Mouse (Mus musculus) testis, adult 2 months (tissue): ENCODE results near the gene Upp2. TPM values are rescaled to one million over a fixed set of nuclear protein-coding genes. Genes with fewer than 3 reads are reported as not detected.

Experiments
- H3K27ac ChIP-seq: fragments of 200-500 bp; 2 replicates; pipeline ENCODE4 v1.5.1; 2012; ENCODE audit warnings: low read depth, low read length; ENCODE audit not compliant: control insufficient read depth, insufficient read depth
- H3K27me3 ChIP-seq: fragments of 200-500 bp; 2 replicates; pipeline ENCODE4 v1.6.1; 2012; ENCODE audit warnings: mild to moderate bottlenecking, low read length, moderate library complexity; ENCODE audit not compliant: control insufficient read depth, insufficient read depth
- H3K36me3 ChIP-seq: fragments of 200-500 bp; 2 replicates; pipeline ENCODE4 v1.6.1; 2012; ENCODE audit warnings: mild to moderate bottlenecking, low read length; ENCODE audit not compliant: control insufficient read depth, insufficient read depth
- H3K4me1 ChIP-seq: fragments of 200-500 bp; 2 replicates; pipeline ENCODE4 v1.6.1; 2012; ENCODE audit warnings: low read length; ENCODE audit not compliant: control insufficient read depth, insufficient read depth
- H3K4me3 ChIP-seq: fragments of 200-500 bp; 2 replicates; pipeline ENCODE4 v1.5.1; 2012; ENCODE audit warnings: low read depth, mild to moderate bottlenecking, low read length, moderate library complexity, mixed read lengths; ENCODE audit not compliant: control insufficient read depth
- CTCF ChIP-seq: fragments of 200-500 bp; IDR thresholded peaks from 2 replicates; pipeline ENCODE4 v1.5.1; 2012; ENCODE audit warnings: low read depth, mild to moderate bottlenecking, inconsistent platforms, low read length, moderate library complexity; ENCODE audit not compliant: control insufficient read depth, insufficient read depth, insufficient replicate concordance
- POLR2A ChIP-seq: fragments of 200-500 bp; IDR thresholded peaks from 2 replicates; pipeline ENCODE4 v1.6.1; 2012; ENCODE audit warnings: low read depth, mild to moderate bottlenecking, inconsistent platforms, low read length, moderate library complexity; ENCODE audit not compliant: control insufficient read depth
- polyA plus RNA-seq: library from polyadenylated mRNA; depleted of rRNA; stranded (reverse); fragments of >200 nt; gene quantifications from 2 replicates; pipeline ENCODE4 v1.2.3, GENCODE M21; 2012; rRNA removed

Upp2 gene
- 6.6 and 7.0 TPM in 2 replicates for polyA plus RNA-seq

DNA sequence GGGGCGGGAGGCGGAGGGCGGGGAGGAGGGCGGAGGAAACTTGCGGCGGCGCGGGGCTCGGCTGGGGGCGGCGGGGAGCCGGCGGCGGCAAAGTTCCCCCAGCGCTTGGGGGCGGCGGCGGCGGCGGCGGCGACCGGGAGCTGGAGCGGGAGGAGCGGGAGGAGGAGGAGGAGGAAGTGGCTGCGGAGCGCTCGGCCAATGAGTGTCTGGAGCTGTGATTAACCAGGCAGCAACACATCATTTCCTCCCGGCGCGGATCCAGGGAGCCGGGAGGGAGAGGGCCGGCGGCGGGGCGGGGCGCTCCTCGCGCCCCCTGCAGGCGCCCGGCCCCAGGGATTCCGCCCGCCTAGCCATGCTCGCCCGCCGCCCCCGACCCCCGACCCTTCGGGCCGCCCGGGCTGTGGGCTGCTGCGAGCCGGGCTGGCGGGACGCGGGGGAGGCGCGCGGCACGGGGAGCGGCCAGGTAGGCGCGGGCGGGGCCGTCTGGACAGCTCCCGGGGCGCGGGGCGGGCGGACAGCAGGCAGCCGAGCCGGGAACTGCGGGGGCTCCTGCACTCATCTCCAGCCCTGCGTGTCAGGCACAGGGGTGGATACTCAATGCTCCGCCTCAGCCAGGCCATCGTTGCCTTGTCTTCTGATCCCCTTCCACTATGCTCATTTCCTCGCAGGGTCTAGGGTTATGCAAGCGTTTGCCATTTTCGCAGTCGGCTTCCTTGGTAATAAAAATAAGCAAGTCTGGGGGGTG is at the start of gene Upp2, which contains the start of gene Acvr1:
Gene Upp2 (plus strand): TSS at position 233 of the 745 bp plus-strand sequence.
Gene Acvr1 (minus strand): TSS at position 92 of the 745 bp plus-strand sequence.
- peak within 1 kb of the TSS; percentile 86 for H3K4me3 ChIP-seq
- H3K4me1 ChIP-seq = no peaks in the 10 kb centered on the region; the same call in none of the 2 replicates
- H3K27me3 ChIP-seq = no peaks in the 10 kb centered on the region; the same call in 1 of the 2 replicates
- H3K27ac ChIP-seq = peak within 1 kb of the TSS; percentile 54
- H3K36me3 ChIP-seq = no peaks in the 10 kb centered on the region
- TF ChIP-seq POLR2A (no peak), CTCF (no peak)

DNA sequence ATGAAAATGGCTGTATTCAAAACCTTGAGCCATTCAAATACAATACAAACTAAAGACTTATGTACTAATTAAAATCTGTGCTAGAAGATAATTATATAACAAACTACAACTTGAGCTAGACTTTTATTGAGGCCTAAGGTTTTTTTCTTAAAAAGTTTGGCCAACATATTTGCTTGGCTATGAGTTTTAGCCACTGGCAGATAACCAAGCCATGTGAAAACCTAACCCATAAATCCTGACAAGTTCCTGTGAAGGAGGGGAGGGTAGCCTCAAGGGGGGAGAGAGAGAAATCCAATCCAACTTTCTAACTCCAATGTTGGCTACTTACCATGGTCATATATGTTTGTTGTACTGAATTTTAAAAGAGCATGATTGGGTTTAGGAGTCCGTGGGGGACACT is 48.6 kb upstream of the Upp2 start:
- Histone ChIP-seq H3K27me3 (no peaks in the 10 kb centered on the region), H3K36me3 (no peaks in the 10 kb centered on the region), H3K27ac (no peak overlapping the region), H3K4me1 (peaks cover 3% of the 10 kb centered on the region; the same call in 1 of the 2 replicates), H3K4me3 (no peak overlapping the region)
- TF ChIP-seq POLR2A (no peak), CTCF (no peak)

DNA sequence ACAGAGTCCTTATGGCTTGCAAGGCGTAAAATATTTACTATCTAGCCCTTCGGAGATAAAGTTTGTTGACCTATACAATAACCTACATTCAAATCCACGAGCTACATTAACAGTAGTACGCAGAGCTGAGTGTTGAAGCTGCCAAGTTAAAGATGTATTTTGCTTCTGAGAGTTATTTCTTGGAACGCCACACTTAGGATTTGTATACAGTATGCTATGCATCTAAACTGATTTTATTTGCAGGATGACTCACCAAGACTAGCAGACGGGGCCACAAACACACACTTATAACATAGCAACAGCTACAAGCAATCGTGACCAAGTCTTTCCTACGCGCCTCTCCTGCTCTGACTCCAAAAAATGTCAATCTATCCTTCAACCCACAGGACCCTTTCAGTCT is 46.4 kb upstream of the Upp2 start:
- Histone ChIP-seq H3K27me3 (no peaks in the 10 kb centered on the region), H3K4me1 (peaks cover 3% of the 10 kb centered on the region; the same call in 1 of the 2 replicates), H3K27ac (no peak overlapping the region), H3K4me3 (no peak overlapping the region), H3K36me3 (no peaks in the 10 kb centered on the region)
- no peak for TF ChIP-seq CTCF
- TF ChIP-seq POLR2A = no peak

DNA sequence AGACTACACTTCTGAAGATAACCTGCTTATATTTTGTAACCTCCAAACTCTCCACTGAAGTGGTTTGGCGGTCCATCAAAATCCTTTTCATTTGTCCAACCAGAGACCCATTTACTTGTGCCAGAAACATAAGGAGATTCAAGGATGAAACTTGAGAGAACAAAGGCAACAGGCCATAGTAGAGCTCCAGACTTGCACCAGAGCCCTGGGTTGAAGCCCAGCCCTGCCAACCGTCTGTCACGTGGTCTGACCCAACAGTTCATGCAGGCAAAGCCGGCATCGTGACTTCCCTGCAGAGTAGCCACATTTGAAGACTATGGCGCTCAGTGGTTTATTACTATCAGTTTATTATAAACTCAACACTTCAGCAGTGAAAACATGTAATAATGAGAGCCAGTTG is 45.5 kb upstream of the Upp2 start:
- H3K36me3 ChIP-seq = no peaks in the 10 kb centered on the region
- TF ChIP-seq CTCF (no peak), POLR2A (no peak)
- no peak overlapping the region for H3K4me3 ChIP-seq
- H3K27ac ChIP-seq = no peak overlapping the region
- H3K4me1 ChIP-seq = no peaks in the 10 kb centered on the region
- H3K27me3 ChIP-seq = no peaks in the 10 kb centered on the region

DNA sequence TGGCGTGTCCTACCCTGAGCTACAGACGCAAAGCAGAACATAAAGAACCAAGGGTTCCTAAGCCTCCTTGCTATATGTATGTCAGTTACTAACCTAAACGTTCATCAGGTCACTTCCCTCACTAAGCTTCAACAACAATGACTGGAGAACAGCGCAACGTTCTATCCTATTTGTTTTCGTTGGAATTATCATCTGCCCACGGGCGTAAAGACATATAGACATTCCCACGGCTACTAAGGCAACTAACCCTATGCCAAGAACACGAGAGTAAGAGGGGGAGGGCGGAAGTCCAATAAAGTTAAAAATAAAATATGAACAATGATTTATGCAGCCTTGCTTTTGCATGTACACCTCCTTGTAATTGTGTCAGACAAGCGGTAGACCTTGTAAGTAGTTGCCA is 44.0 kb upstream of the Upp2 start:
- Histone ChIP-seq H3K27me3 (no peaks in the 10 kb centered on the region), H3K4me3 (no peak overlapping the region), H3K4me1 (no peaks in the 10 kb centered on the region), H3K27ac (no peak overlapping the region), H3K36me3 (no peaks in the 10 kb centered on the region)
- TF ChIP-seq POLR2A = no peak
- no peak for TF ChIP-seq CTCF

DNA sequence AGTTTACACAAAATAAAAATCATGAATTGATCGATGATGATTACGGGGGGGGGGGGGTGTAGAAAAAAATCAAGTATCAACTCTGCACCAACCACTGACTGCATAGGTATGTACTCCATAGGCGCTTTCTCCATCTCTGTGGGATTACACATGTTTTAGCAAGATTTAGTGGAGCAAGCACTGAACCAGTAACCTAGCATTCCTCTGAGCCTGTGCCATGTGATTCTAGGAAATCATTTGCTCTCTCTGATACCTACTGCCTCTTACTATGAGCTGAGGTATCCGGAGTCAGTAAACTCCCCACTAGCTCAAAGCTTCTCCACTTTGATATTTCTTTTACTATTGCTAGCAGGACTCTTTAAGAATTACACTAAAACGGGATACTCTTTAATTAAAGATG is 43.2 kb upstream of the Upp2 start:
- H3K4me3 ChIP-seq = no peak overlapping the region
- no peaks in the 10 kb centered on the region for H3K4me1 ChIP-seq
- no peaks in the 10 kb centered on the region for H3K27me3 ChIP-seq
- no peak for TF ChIP-seq POLR2A
- TF ChIP-seq CTCF = no peak
- H3K27ac ChIP-seq = no peak overlapping the region
- no peaks in the 10 kb centered on the region for H3K36me3 ChIP-seq

DNA sequence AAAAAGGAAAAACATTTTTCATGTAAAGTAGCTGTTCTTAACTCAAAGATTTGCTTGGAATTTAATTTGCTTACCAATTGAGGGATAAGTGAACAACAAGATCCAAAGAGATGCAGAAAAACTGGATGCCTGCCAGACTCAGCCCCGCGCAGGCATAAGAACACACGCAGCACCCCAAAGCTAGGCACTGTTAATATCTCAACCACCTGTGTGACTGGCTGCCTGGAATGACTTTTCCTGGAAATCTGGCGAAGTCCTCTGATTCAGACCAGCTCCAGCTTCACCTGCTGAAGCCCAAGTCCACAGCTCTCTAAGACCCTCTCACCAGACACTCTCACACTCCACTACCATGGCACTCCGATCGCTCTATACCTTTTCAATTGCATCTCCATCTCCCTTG is 42.7 kb upstream of the Upp2 start:
- no peaks in the 10 kb centered on the region for H3K4me1 ChIP-seq
- no peaks in the 10 kb centered on the region for H3K27me3 ChIP-seq
- no peaks in the 10 kb centered on the region for H3K36me3 ChIP-seq
- no peak overlapping the region for H3K4me3 ChIP-seq
- H3K27ac ChIP-seq = no peak overlapping the region
- no peak for TF ChIP-seq CTCF
- no peak for TF ChIP-seq POLR2A

DNA sequence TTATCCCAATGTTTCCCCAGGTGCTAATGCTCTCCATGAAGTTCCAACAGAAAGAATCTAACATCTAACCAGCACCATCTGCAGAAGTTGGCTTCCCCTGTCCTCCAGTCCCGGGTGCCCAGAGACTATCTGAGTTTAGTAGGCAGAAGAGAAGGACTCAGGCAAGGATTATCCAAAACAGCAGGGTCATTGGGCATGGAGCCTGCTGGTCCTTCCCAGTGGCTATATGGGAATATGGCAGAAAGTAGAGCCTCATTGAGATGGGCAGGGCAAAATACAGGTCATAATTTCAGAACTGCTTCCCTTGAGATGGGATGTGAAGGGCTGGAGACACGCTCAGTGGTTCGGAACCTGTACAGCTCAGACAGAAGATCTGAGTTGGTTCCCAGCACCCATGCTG is 39.3 kb upstream of the Upp2 start:
- TF ChIP-seq CTCF = no peak
- TF ChIP-seq POLR2A = no peak
- no peak overlapping the region for H3K27ac ChIP-seq
- H3K27me3 ChIP-seq = no peaks in the 10 kb centered on the region
- H3K4me1 ChIP-seq = no peaks in the 10 kb centered on the region
- H3K36me3 ChIP-seq = no peaks in the 10 kb centered on the region
- H3K4me3 ChIP-seq = no peak overlapping the region
